Mouse (Mus musculus) forebrain, embryonic 11.5 days (tissue): ENCODE results near the gene Lgmn. TPM values are rescaled to one million over a fixed set of nuclear protein-coding genes. Genes with fewer than 3 reads are reported as not detected.

ENCODE experiments used
- ATAC-seq: fragments of 200-750 bp; cut with Nextera tagmentation; replicated peaks from 2 replicates; pipeline ENCODE4 v1.8.0; 2017; ENCODE audit warnings: moderate TSS enrichment; ENCODE audit not compliant: low FRiP score
- DNase-seq: peaks from one replicate; pipeline ENCODE4 v3.0.0-alpha.2; 2017; ENCODE audit warnings: low spot score
- H3K27ac ChIP-seq: fragments of 300-500 bp; sonication (generic); 2 replicates; pipeline ENCODE4 v1.5.1; 2014; ENCODE audit warnings: low read depth, low read length
- H3K27me3 ChIP-seq: fragments of 300-500 bp; sonication (generic); 2 replicates; pipeline ENCODE4 v1.6.1; 2014; ENCODE audit warnings: mild to moderate bottlenecking, low read length, mixed read lengths; ENCODE audit not compliant: control insufficient read depth, insufficient read depth
- H3K36me3 ChIP-seq: fragments of 300-500 bp; sonication (generic); 2 replicates; pipeline ENCODE4 v1.6.1; 2014; ENCODE audit warnings: mild to moderate bottlenecking, low read length, moderate library complexity, mixed read lengths; ENCODE audit not compliant: control insufficient read depth, insufficient read depth
- H3K4me1 ChIP-seq: fragments of 300-500 bp; sonication (generic); replicated peaks from 2 replicates; pipeline ENCODE4 v1.6.1; 2014; ENCODE audit warnings: low read length, mixed read lengths; ENCODE audit not compliant: control insufficient read depth, insufficient read depth
- H3K4me2 ChIP-seq: fragments of 300-500 bp; sonication (generic); 2 replicates; pipeline ENCODE4 v1.6.1; 2014; ENCODE audit warnings: low read depth, mild to moderate bottlenecking, low read length, moderate library complexity, mixed read lengths; ENCODE audit not compliant: severe bottlenecking
- H3K4me3 ChIP-seq: fragments of 300-500 bp; sonication (generic); 2 replicates; pipeline ENCODE4 v1.5.1; 2014; ENCODE audit warnings: low read depth, low read length
- H3K9ac ChIP-seq: fragments of 300-500 bp; sonication (generic); 2 replicates; pipeline ENCODE4 v1.6.1; 2014; ENCODE audit warnings: low read length
- H3K9me3 ChIP-seq: fragments of 300-500 bp; sonication (generic); 2 replicates; pipeline ENCODE4 v1.6.1; 2016; ENCODE audit warnings: low read length, mixed read lengths; ENCODE audit not compliant: control insufficient read depth
- WGBS: fragments of 180-500 bp; shearing (Covaris S2); extraction: QIAGEN DNeasy Blood & Tissue Kit; methylation state at CpG from one replicate; pipeline ENCODE4 v1.1.7; 2014; 5-methylcytosine and 5-hydroxymethylcytosine counted together
- polyA plus RNA-seq: library from polyadenylated mRNA; unstranded; fragments of >200 nt; fragmentation: Nextera tagmentation; extraction: Ambion mirVana; gene quantifications from 2 replicates; pipeline ENCODE4 v1.2.1, GENCODE M21; 2014

Lgmn gene
- polyA plus RNA-seq, 1 experiment from 2014 or later: 49.0 TPM

DNA sequence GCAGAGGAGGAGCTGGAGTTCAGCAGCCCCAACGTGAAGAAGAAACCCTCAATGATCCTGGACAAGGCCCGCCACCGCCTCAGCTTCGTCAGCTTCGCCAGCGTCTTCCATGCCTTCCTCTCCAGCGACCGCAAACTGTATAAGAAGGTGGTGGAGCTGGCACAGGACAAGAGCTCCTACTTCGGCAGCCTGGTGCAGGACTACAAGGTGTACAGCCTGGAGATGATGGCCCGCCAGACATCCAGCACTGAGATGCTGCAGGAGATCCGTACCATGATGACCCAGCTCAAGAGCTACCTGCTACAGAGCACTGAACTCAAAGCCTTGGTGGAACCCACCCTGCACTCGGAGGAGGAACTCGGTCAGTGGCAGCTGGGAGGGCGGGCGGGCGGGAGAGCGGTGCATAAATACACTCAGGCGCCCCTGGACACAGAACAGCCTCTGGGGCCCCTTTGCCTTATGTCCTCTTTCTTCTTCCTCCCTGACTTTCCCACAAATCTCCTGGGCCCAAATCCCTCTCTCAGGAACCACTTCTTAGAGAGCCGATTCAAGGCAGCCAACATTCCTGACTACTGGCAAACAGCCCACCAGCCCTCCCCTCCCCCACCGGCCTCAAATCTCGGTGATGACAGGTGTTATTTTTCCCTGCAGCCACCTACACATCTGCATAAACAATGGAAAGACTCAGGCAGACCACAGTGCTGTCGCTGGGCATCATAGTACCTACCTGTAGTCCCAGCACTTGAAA lies 70.0 kb downstream of the Lgmn start:
- H3K4me3 ChIP-seq: no peak overlapping the region
- no peaks in the 10 kb centered on the region for H3K4me1 ChIP-seq
- no peak for ATAC-seq
- no peak overlapping the region for H3K27ac ChIP-seq
- H3K9ac ChIP-seq: no peak overlapping the region
- no peak overlapping the region for H3K4me2 ChIP-seq
- DNase-seq: no peak
- no peaks in the 10 kb centered on the region for H3K27me3 ChIP-seq
- H3K36me3 ChIP-seq: no peaks in the 10 kb centered on the region
- H3K9me3 ChIP-seq: no peaks in the 10 kb centered on the region
- 87% methylated on average over 22 of the region's 22 CpGs for WGBS

- no peak overlapping the region for H3K27ac ChIP-seq
- no peaks in the 10 kb centered on the region for H3K9me3 ChIP-seq
- no peak overlapping the region for H3K4me2 ChIP-seq
- WGBS: 88% methylated on average over 14 of the region's 14 CpGs
- ATAC-seq (no peak), DNase-seq (no peak)
- no peaks in the 10 kb centered on the region for H3K27me3 ChIP-seq
- no peaks in the 10 kb centered on the region for H3K36me3 ChIP-seq
- no peaks in the 10 kb centered on the region for H3K4me1 ChIP-seq
- H3K4me3 ChIP-seq: no peak overlapping the region
- H3K9ac ChIP-seq: no peak overlapping the region
Measured at GRCm38 (mm10) chr12:102368556-102368955, 71.1 kb downstream of the Lgmn start.

GRCm38 (mm10) chr12:102368066-102368465 lies 71.5 kb downstream of the Lgmn start:
- Histone ChIP-seq H3K4me1 (no peaks in the 10 kb centered on the region), H3K36me3 (no peaks in the 10 kb centered on the region), H3K27me3 (no peaks in the 10 kb centered on the region), H3K4me3 (no peak overlapping the region), H3K27ac (no peak overlapping the region), H3K4me2 (no peak overlapping the region), H3K9ac (no peak overlapping the region), H3K9me3 (no peaks in the 10 kb centered on the region)
- ATAC-seq (no peak), DNase-seq (no peak)
- 80% methylated on average over 7 of the region's 7 CpGs for WGBS

GRCm38 (mm10) chr12:102367075-102367474 lies 72.5 kb downstream of the Lgmn start:
- no peak for ATAC-seq
- Histone ChIP-seq H3K27ac (no peak overlapping the region), H3K4me3 (no peak overlapping the region), H3K9ac (no peak overlapping the region), H3K27me3 (no peaks in the 10 kb centered on the region), H3K9me3 (no peaks in the 10 kb centered on the region), H3K4me1 (no peaks in the 10 kb centered on the region), H3K36me3 (no peaks in the 10 kb centered on the region), H3K4me2 (no peak overlapping the region)
- 78% methylated on average over 3 of the region's 3 CpGs for WGBS
- no peak for DNase-seq

- Histone ChIP-seq H3K9me3 (no peaks in the 10 kb centered on the region), H3K9ac (no peak overlapping the region), H3K4me3 (no peak overlapping the region), H3K4me1 (no peaks in the 10 kb centered on the region), H3K4me2 (no peak overlapping the region), H3K27me3 (no peaks in the 10 kb centered on the region), H3K27ac (no peak overlapping the region), H3K36me3 (no peaks in the 10 kb centered on the region)
- no peak for ATAC-seq
- 87% methylated on average over 9 of the region's 9 CpGs for WGBS
- DNase-seq: no peak
Measured at GRCm38 (mm10) chr12:102366126-102366816, 73.3 kb downstream of the Lgmn start.

- Histone ChIP-seq H3K9ac (no peak overlapping the region), H3K36me3 (no peaks in the 10 kb centered on the region), H3K4me2 (no peak overlapping the region), H3K4me3 (no peak overlapping the region), H3K27ac (no peak overlapping the region), H3K4me1 (no peaks in the 10 kb centered on the region), H3K9me3 (no peaks in the 10 kb centered on the region), H3K27me3 (no peaks in the 10 kb centered on the region)
- no peak for DNase-seq
- ATAC-seq: no peak
- 95% methylated on average over 7 of the region's 7 CpGs for WGBS
Measured at GRCm38 (mm10) chr12:102365016-102365415, 74.6 kb downstream of the Lgmn start.

DNA sequence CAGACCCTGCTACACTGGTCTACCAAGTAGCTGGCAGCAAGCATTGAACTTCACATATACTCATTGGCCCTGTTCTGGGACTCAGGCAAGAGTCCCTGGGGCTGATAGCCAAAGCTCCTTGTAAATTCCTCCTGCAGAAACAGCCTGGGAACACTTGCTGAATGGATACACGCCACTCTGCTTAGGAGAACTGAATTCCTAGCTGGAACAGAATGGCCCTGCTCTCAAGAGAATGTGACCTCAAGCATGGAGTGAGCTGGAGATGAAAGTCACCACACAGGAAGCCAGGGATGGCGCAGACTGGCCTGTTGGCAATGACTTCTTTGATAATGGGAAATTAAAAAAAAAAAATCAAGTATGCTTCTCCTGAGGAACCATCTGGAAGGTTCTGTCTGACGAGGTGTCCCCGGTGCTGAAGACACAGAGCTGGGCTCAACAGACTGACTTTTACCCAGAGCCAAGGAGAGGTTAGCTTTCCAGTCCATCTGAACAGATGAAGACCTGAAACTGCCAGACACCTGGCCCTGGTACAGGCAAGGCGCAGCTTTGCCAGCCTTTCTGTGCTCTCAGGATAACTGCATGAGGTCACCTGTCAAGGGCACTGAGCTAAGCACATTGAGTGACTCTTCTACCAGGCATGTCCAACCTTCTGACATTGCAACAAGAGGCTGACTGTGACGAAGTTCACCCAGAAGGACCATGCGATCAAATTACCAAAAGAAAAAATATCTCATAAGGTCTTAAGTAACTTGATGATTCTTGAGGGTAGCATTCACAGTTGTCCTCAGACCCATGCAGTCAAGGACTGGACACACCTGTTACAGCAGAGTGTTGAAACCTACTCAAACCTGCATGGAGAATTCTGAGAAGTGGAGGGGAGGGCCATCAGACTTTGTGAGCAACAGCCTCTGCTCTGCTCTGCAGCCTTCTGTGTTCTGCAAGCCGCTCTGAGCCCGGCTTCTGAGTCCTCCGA lies 78.1 kb downstream of the Lgmn start:
- 82% methylated on average over 10 of the region's 10 CpGs for WGBS
- Histone ChIP-seq H3K4me1 (no peaks in the 10 kb centered on the region), H3K4me3 (no peak overlapping the region), H3K36me3 (no peaks in the 10 kb centered on the region), H3K9ac (no peak overlapping the region), H3K27ac (no peak overlapping the region), H3K27me3 (no peaks in the 10 kb centered on the region), H3K4me2 (no peak overlapping the region), H3K9me3 (no peaks in the 10 kb centered on the region)
- no peak for ATAC-seq
- DNase-seq: no peak

GRCm38 (mm10) chr12:102359390-102359789 lies 80.2 kb downstream of the Lgmn start:
- H3K9ac ChIP-seq: no peak overlapping the region
- DNase-seq: no peak
- H3K27me3 ChIP-seq: no peaks in the 10 kb centered on the region
- H3K9me3 ChIP-seq: no peaks in the 10 kb centered on the region
- no peak overlapping the region for H3K4me3 ChIP-seq
- no peaks in the 10 kb centered on the region for H3K36me3 ChIP-seq
- no peak for ATAC-seq
- 86% methylated on average over 4 of the region's 4 CpGs for WGBS
- no peaks in the 10 kb centered on the region for H3K4me1 ChIP-seq
- no peak overlapping the region for H3K27ac ChIP-seq
- H3K4me2 ChIP-seq: no peak overlapping the region
